Mouse (Mus musculus): ENCODE measurements around the gene Cited2. TPM values are rescaled to one million over a fixed set of nuclear protein-coding genes. Genes with fewer than 3 reads are reported as not detected.
A peak's percentile ranks its signal among the peaks of the same experiment; 100 is the strongest.

The Cited2 gene
- polyA plus RNA-seq, 1 experiment = 14.9 TPM

- Histone ChIP-seq H3K27ac (replicated peaks; ENCODE audit: low read depth, low read length) (no peak overlapping the region), H3K4me3 (ENCODE audit: insufficient read depth, low read depth, low read length) (no peak overlapping the region), H3K4me1 (ENCODE audit: control insufficient read depth, insufficient read depth, insufficient read length, low read length) (no peaks in the 10 kb centered on the region)
Observed at GRCm38 (mm10) chr10:17719009-17719570, 3.9 kb upstream of the Cited2 start.

- Histone ChIP-seq H3K27ac (replicated peaks; ENCODE audit: low read depth, low read length) (no peak overlapping the region), H3K4me3 (ENCODE audit: insufficient read depth, low read depth, low read length) (no peak overlapping the region), H3K4me1 (ENCODE audit: control insufficient read depth, insufficient read depth, insufficient read length, low read length) (no peaks in the 10 kb centered on the region)
Observed at GRCm38 (mm10) chr10:17719646-17720045, 3.4 kb upstream of the Cited2 start.

- Histone ChIP-seq H3K4me3 (ENCODE audit: insufficient read depth, low read depth, low read length) (peak overlapping the region; percentile 81; the same call in 1 of the 2 replicates), H3K4me1 (ENCODE audit: control insufficient read depth, insufficient read depth, insufficient read length, low read length) (0 out of 2 replicates have a peak, but pooled peaks cover under 1% of the 10 kb centered on the region), H3K27ac (replicated peaks; ENCODE audit: low read depth, low read length) (peak overlapping the region; percentile 57; the same call in 1 of the 2 replicates)
Observed at GRCm38 (mm10) chr10:17720891-17721601, 2.0 kb upstream of the Cited2 start.

GRCm38 (mm10) chr10:17721602-17722121, 1.4 kb upstream of the Cited2 start:
- peak overlapping the region; percentile 81 for H3K4me3 ChIP-seq (ENCODE audit: insufficient read depth, low read depth, low read length)
- H3K4me1 ChIP-seq (ENCODE audit: control insufficient read depth, insufficient read depth, insufficient read length, low read length) = 0 out of 2 replicates have a peak, but pooled peaks cover 2% of the 10 kb centered on the region
- peak overlapping the region; percentile 57 for H3K27ac ChIP-seq (replicated peaks; ENCODE audit: low read depth, low read length)

GRCm38 (mm10) chr10:17722158-17722557, 860 bp upstream of the Cited2 start:
- peak overlapping the region; percentile 76 for H3K27ac ChIP-seq (replicated peaks; ENCODE audit: low read depth, low read length)
- H3K4me3 ChIP-seq (ENCODE audit: insufficient read depth, low read depth, low read length) = peak overlapping the region; percentile 81
- 0 out of 2 replicates have a peak, but pooled peaks cover 2% of the 10 kb centered on the region for H3K4me1 ChIP-seq (ENCODE audit: control insufficient read depth, insufficient read depth, insufficient read length, low read length)

GRCm38 (mm10) chr10:17723421-17723841, 413 bp downstream of the Cited2 start:
- Histone ChIP-seq H3K4me1 (ENCODE audit: control insufficient read depth, insufficient read depth, insufficient read length, low read length) (peaks cover 2% of the 10 kb centered on the region; the same call in 1 of the 2 replicates), H3K4me3 (ENCODE audit: insufficient read depth, low read depth, low read length) (peak overlapping the region; percentile 77), H3K27ac (replicated peaks; ENCODE audit: low read depth, low read length) (peak overlapping the region; percentile 77)

- H3K27ac ChIP-seq (replicated peaks; ENCODE audit: low read depth, low read length) = peak overlapping the region; percentile 77
- peaks cover 2% of the 10 kb centered on the region; the same call in 1 of the 2 replicates for H3K4me1 ChIP-seq (ENCODE audit: control insufficient read depth, insufficient read depth, insufficient read length, low read length)
- H3K4me3 ChIP-seq (ENCODE audit: insufficient read depth, low read depth, low read length) = peak overlapping the region; percentile 77
Observed at GRCm38 (mm10) chr10:17723871-17724741, 1.1 kb downstream of the Cited2 start.

- Histone ChIP-seq H3K27ac (replicated peaks; ENCODE audit: low read depth, low read length) (no peak overlapping the region), H3K4me3 (ENCODE audit: insufficient read depth, low read depth, low read length) (peak overlapping the region; percentile 28; the same call in 1 of the 2 replicates), H3K4me1 (ENCODE audit: control insufficient read depth, insufficient read depth, insufficient read length, low read length) (peaks cover 2% of the 10 kb centered on the region; the same call in 1 of the 2 replicates)
Observed at GRCm38 (mm10) chr10:17725037-17725584, 2.1 kb downstream of the Cited2 start.

GRCm38 (mm10) chr10:17725644-17726372, 2.8 kb downstream of the Cited2 start:
- Histone ChIP-seq H3K4me1 (ENCODE audit: control insufficient read depth, insufficient read depth, insufficient read length, low read length) (peaks cover 2% of the 10 kb centered on the region; the same call in 1 of the 2 replicates), H3K4me3 (ENCODE audit: insufficient read depth, low read depth, low read length) (no peak overlapping the region), H3K27ac (replicated peaks; ENCODE audit: low read depth, low read length) (no peak overlapping the region)

GRCm38 (mm10) chr10:17726373-17726720, 3.3 kb downstream of the Cited2 start:
- H3K4me3 ChIP-seq (ENCODE audit: insufficient read depth, low read depth, low read length) = 0 out of 2 replicates have a peak overlapping the region, but pooled peaks have one; percentile 8
- H3K4me1 ChIP-seq (ENCODE audit: control insufficient read depth, insufficient read depth, insufficient read length, low read length) = peaks cover 2% of the 10 kb centered on the region; the same call in 1 of the 2 replicates
- H3K27ac ChIP-seq (replicated peaks; ENCODE audit: low read depth, low read length) = no peak overlapping the region

GRCm38 (mm10) chr10:17727161-17727925, 4.3 kb downstream of the Cited2 start:
- Histone ChIP-seq H3K4me3 (ENCODE audit: insufficient read depth, low read depth, low read length) (no peak overlapping the region), H3K4me1 (ENCODE audit: control insufficient read depth, insufficient read depth, insufficient read length, low read length) (peaks cover 2% of the 10 kb centered on the region; the same call in 1 of the 2 replicates), H3K27ac (replicated peaks; ENCODE audit: low read depth, low read length) (no peak overlapping the region)

GRCm38 (mm10) chr10:17727926-17728279, 4.9 kb downstream of the Cited2 start:
- peaks cover 2% of the 10 kb centered on the region; the same call in 1 of the 2 replicates for H3K4me1 ChIP-seq (ENCODE audit: control insufficient read depth, insufficient read depth, insufficient read length, low read length)
- no peak overlapping the region for H3K4me3 ChIP-seq (ENCODE audit: insufficient read depth, low read depth, low read length)
- H3K27ac ChIP-seq (replicated peaks; ENCODE audit: low read depth, low read length) = no peak overlapping the region

GRCm38 (mm10) chr10:17728711-17729110, 5.7 kb downstream of the Cited2 start:
- Histone ChIP-seq H3K4me1 (ENCODE audit: control insufficient read depth, insufficient read depth, insufficient read length, low read length) (peaks cover 2% of the 10 kb centered on the region; the same call in 1 of the 2 replicates), H3K27ac (replicated peaks; ENCODE audit: low read depth, low read length) (no peak overlapping the region), H3K4me3 (ENCODE audit: insufficient read depth, low read depth, low read length) (no peak overlapping the region)
